Mouse (Mus musculus) right cerebral cortex, adult 2 months (tissue): ENCODE measurements around the gene Elac2.

ENCODE experiments used
- DNase-seq, 2 experiments: peaks; one replicate each; pipeline ENCODE4 v3.0.0; 2021 to 2022; ENCODE audit warnings: low spot score in 2 of 2

The Elac2 gene

DNA sequence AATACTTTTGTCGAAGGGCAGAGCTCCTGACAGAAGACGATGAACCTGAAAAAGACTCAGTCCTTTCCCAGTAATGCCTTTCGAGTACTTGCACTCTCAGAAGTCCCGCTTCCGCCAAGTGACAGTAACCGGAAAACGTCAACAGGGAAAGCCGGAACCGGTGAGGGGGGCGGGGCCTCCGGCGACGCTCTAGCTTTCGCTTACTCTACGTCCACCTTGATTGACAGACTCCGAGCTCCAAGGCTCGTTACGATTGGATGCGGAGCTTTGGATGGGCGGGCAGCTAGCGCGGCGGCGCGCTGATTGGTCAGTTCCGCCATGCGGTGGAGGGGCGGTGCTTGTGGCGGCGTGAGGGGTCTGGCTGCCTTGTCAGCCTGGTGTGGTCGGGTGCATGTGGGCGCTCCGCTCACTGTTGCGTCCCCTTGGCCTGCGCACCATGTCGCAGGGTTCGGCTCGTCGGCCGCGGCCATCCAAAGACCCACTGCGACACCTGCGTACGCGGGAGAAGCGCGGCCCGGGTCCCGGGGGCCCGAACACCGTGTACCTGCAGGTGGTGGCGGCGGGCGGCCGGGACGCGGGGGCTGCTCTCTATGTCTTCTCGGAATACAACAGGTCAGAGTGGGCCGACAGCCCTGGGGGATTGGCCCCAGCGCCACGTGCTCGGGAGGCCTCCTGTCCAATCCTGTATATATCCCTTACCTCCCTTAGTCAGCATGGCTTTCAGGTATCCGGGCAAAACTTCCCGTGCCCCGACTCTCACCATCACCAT, at the start of gene Elac2:
TSS of gene Elac2 (plus strand) at position 319 of the 769 bp plus-strand sequence.
- DNase-seq, result peak; percentile 98

GRCm38 (mm10) chr11:64929130-64929529, 49.7 kb upstream of the Elac2 start:
- DNase-seq, result no peak

GRCm38 (mm10) chr11:64931060-64931770, 47.6 kb upstream of the Elac2 start:
- DNase-seq, result no peak

DNA sequence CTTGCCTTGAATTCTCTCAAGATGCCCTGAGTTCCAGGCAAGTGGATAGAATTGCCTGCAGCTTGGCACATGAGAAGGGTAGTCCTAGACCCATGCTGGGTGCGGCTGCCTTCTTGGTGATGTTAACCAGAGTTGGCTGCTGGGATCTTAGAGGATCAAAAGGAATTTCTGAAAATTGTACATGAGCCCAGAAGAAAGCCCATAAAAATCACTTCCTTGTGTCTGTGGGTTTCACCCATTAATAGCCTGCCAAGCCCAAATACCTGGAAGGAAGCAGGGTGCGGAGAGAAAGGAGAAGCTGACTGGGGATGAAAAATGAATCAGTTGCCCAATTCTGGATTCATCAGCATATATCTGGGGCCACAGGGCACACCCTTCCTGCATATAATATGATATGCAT, 41.6 kb upstream of the Elac2 start:
- no peak for DNase-seq

- DNase-seq, result no peak
Measured at GRCm38 (mm10) chr11:64941193-64941592, 37.6 kb upstream of the Elac2 start.

- no peak for DNase-seq
Measured at GRCm38 (mm10) chr11:64949782-64950181, 29.1 kb upstream of the Elac2 start.

DNA sequence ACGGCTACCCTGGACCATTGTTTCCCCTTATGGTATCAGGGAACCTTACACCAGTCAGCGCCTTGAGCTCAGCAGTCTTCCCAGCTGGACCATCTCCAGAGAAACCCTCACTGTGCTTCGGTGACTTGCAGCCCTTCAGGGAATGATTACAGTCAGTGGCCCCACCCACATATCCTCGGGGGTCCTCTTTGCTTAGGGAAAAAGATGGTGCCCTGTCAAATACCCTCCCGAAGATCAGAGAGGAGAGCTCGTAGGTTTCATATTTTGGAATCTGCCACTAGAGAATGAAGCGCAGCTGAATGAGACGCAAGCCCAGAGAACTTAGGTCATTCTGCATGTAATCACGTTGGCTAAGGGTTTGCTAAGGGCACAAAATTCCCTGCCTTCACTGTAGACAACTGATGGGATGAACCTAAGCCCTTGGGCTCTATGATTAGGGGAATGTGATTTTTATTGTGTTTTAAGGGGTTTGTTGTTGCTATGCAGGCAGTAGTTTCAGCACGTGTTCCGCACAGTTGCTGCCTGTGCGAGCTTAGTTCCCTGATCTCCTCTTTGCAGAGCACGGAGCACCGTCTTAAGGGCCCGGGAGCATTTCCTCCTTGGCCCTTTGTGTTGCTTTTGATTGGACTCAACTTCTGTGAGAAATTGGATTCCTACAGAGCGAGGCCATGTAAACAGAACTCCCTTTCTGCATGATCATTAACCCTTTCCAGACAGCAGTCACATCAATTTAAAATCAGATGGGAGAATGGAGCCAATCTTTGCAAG, 21.7 kb upstream of the Elac2 start:
- no peak for DNase-seq

GRCm38 (mm10) chr11:64962629-64963028, 16.2 kb upstream of the Elac2 start:
- DNase-seq, result no peak

GRCm38 (mm10) chr11:64968507-64968906, 10.3 kb upstream of the Elac2 start:
- DNase-seq, result peak; percentile 82 to 89

DNA sequence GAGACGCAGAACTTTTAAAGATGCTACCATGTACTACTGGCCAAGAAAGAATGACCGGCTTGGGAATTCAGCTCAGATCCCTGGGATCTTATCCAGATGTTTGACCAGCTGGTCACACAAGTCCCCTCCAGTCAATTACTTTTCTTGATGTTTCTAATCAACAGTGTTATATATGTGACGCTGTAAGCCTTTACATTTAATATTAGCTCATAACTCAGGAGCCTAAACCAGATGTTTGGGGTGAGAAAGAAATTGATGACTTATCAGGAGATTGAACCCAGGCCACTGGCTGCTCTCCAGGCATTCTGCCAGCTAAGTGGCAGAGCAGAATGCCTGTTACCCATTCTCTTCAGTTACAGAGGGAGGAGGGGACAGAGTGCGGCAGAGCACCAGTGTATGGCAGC, 9.9 kb upstream of the Elac2 start:
- DNase-seq, result no peak

GRCm38 (mm10) chr11:64971471-64971988, 7.3 kb upstream of the Elac2 start:
- no peak for DNase-seq

DNA sequence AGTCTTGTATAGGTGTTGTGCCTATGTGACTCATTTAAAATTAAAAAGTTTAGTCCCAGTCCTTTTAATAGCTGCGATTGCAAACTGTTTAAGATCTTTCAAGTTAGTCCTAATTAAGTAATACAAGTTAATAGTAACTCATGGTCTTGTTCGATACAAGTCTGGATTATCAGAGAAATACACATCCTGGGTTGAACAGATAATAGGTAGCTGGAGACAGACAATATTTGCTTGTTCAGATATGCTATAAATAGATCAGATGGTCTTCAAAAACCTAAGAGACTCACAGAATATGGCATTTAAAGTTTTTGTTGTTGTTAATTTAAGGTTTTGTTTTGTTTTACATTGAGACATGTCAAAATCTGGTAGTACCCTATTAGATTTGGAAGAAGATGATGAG, 6.4 kb upstream of the Elac2 start:
- no peak for DNase-seq

DNA sequence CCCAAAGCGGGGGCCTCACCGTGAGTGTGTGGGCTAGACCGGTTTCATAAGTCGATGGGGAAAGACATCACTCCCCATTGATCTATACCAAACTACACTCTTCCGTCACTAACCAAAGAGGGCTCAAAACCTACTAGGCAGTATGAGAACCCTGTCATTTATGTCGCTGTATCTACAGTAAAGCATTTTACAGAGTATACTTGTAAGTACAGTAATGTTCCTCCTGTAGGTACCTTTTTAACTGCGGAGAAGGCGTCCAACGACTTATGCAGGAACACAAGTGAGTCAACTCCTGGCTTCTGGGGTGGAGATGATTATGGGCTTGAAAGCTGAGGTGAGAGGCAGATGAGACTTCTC, 629 bp downstream of the Elac2 start:
- DNase-seq, result no peak

DNA sequence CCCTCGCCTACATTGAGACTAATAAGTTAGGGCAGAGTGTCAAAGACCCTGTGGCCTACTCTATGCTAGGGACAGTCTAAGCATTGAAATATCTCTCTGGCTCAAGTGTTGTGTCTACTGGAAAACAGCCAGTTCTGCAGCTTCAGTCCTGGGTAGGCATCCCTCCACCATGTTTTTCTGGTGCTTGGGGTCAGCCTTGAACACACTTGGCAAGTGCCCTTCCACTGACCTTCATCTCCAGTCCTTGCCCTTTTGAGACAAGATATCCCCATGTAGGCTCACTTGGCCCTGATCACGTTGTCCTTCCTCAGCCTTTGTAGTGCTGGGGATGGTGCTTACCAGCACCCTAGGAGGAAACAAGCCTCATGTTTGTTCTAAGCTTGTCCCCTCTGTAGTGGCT, 9.7 kb downstream of the Elac2 start:
- DNase-seq, result no peak

DNA sequence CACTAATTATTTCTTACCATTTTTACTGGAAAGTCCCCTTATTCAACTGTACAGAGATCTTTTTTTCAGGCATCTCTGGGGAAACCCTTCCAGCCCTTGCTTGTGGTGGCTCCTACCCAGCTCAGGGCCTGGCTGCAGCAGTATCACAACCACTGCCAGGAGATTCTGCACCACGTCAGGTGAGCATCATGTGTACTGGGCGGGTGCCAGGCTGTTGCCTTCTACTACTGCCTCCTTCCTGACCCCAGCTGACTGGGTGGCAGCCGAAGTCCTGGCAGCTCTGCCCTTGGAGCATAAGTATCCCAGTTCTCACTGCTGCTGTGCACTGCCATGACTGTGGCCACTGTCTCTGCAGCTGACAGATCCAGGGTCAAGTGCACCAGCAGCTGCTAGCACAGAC, 19.6 kb downstream of the Elac2 start:
- DNase-seq, result no peak

DNA sequence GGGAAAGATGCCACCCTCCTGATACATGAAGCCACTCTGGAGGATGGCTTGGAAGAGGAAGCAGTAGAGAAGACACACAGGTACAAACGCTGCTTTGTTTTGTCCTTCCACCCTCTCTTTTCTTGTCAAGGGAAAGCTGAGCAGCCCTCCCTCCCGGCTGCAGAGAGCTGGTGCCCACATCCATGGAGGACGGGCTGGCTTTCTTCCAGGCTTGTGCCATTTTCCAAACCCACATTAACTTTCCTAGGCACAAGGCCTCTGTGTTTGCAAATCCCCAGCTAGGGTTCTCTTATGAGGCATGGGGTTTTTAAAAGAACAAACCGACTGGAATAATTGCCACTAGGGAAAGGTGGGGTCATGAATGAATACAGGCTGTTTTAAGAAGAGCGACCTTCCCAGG, 20.8 kb downstream of the Elac2 start:
- DNase-seq, result peak in 1 of 2 experiments; percentile 43

DNA sequence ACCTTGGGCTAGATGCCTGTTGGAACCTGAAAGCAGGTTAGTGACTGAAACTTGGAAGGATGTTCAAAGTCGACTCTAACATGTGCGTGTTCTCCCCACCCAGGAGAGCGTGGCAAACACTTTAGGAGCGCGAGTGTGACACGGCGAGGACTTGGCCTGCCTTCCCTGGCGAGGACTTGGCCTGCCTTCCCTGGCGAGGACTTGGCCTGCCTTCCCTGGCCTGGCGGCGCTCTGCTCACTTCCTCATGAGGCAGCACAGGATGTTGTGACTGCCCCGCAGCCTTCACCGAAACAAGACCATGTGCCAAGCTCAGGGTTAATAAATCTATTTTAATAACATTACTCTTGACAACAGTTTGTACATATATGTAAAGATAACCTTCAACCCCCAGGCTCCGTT, 22.9 kb downstream of the Elac2 start:
- no peak for DNase-seq

DNA sequence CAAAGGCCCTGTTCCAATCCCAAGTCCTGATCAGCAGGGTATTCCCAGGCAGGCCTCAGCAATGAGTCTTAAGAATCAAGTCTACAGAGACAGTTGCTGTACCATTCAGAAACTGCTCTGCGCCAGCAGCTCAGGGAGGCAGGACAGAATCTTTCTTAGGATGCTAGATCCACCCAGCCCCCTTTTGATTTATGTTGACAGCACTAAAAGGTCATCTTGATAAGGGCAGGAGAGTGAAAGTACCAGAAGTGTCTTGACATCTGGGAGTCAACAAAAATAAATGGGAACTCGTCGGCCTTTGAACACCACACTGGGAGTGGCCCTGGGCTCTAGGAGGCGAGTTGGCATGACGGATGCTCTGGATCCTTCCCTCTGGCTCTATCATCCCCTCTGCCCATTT, 24.8 kb downstream of the Elac2 start:
- DNase-seq, result no peak

GRCm38 (mm10) chr11:65004836-65005235, 26.0 kb downstream of the Elac2 start:
- no peak for DNase-seq

GRCm38 (mm10) chr11:65006047-65006446, 27.2 kb downstream of the Elac2 start:
- DNase-seq, result no peak

GRCm38 (mm10) chr11:65013906-65014305, 35.1 kb downstream of the Elac2 start:
- no peak for DNase-seq

- DNase-seq, result no peak
Measured at GRCm38 (mm10) chr11:65016754-65017153, 37.9 kb downstream of the Elac2 start.
